Mouse (Mus musculus) CH12.LX (cell line): ENCODE data around the gene Ndufs1. TPM values are rescaled to one million over a fixed set of nuclear protein-coding genes. Genes with fewer than 3 reads are reported as not detected.

Experiments
- DNase-seq: peaks from one replicate; pipeline ENCODE4 v3.0.0-alpha.2; 2013; ENCODE audit errors: extremely low read depth
- H3K27ac ChIP-seq: 2 replicates; pipeline ENCODE4 v1.5.1; 2012; ENCODE audit warnings: low read depth, mild to moderate bottlenecking, control low read depth, moderate library complexity; ENCODE audit not compliant: insufficient read depth
- H3K27me3 ChIP-seq: replicated peaks from 2 replicates; pipeline ENCODE3; 2012; ENCODE audit warnings: inconsistent platforms
- H3K36me3 ChIP-seq, 2 experiments: replicated peaks in 1 of 2; 2 replicates each; pipeline versions ENCODE3 to v1.6.1; 2012; ENCODE audit warnings: inconsistent platforms in 1 of 2, low read length in 1 of 2, mild to moderate bottlenecking in 1 of 2, mixed read lengths in 1 of 2, moderate library complexity in 1 of 2; ENCODE audit not compliant: control insufficient read depth in 1 of 2, insufficient read depth in 1 of 2
- H3K4me1 ChIP-seq, 2 experiments: 2 replicates each; pipeline ENCODE4 v1.6.1; 2012; ENCODE audit warnings: inconsistent platforms in 1 of 2, moderate library complexity in 1 of 2; ENCODE audit not compliant: insufficient read depth in 2 of 2, control insufficient read depth in 1 of 2
- H3K4me2 ChIP-seq: 2 replicates; pipeline ENCODE4 v1.6.1; 2012; ENCODE audit warnings: low read depth, mild to moderate bottlenecking, control low read depth; ENCODE audit not compliant: poor library complexity, insufficient read depth, severe bottlenecking
- H3K4me3 ChIP-seq, 3 experiments: fragments of 150-350 bp in 1 of 3; sonication (generic) in 1 of 3; replicated peaks in 1 of 3; 2 replicates each; pipeline versions ENCODE3 to v1.5.1; 2011 to 2012; ENCODE audit warnings: low read depth in 2 of 3, low read length in 2 of 3, mild to moderate bottlenecking in 2 of 3, moderate library complexity in 2 of 3, control low read depth in 1 of 3, improper control_type of control experiment in 1 of 3, inconsistent platforms in 1 of 3, mixed read lengths in 1 of 3; ENCODE audit not compliant: poor library complexity in 1 of 3
- H3K79me2 ChIP-seq: replicated peaks from 2 replicates; pipeline ENCODE4 v1.6.1; 2012; ENCODE audit warnings: mild to moderate bottlenecking, moderate library complexity; ENCODE audit not compliant: control insufficient read depth, poor library complexity, insufficient read depth, severe bottlenecking; ENCODE audit errors: extremely low read depth
- H3K9ac ChIP-seq: 2 replicates; pipeline ENCODE4 v1.6.1; 2012; ENCODE audit warnings: low read depth, mild to moderate bottlenecking, control low read depth, moderate library complexity; ENCODE audit not compliant: insufficient read depth
- H3K9me3 ChIP-seq: replicated peaks from 2 replicates; pipeline ENCODE3; 2012; ENCODE audit warnings: low read length, inconsistent platforms, mixed read lengths
- BHLHE40 ChIP-seq: IDR thresholded peaks from 2 replicates; pipeline ENCODE4 v1.6.1; 2011; ENCODE audit warnings: mild to moderate bottlenecking, low read depth, low read length, improper control_type of control experiment
- CHD1 ChIP-seq: IDR thresholded peaks from 2 replicates; pipeline ENCODE4 v1.6.1; 2012; ENCODE audit warnings: low read depth, low read length, improper control_type of control experiment, inconsistent platforms
- CTCF ChIP-seq, 2 experiments: IDR thresholded peaks in 1 of 2; conservative IDR thresholded peaks in 1 of 2; 2 replicates each; pipeline ENCODE4 v1.5.1; 2011 to 2012; ENCODE audit warnings: low read depth in 2 of 2, low read length in 2 of 2, improper control_type of control experiment in 1 of 2, inconsistent platforms in 1 of 2, mild to moderate bottlenecking in 1 of 2, moderate library complexity in 1 of 2
- E2F4 ChIP-seq: IDR thresholded peaks from 2 replicates; pipeline ENCODE4 v1.6.1; 2011; ENCODE audit warnings: low read depth, low read length, improper control_type of control experiment; ENCODE audit not compliant: insufficient replicate concordance
- ETS1 ChIP-seq: conservative IDR thresholded peaks from 2 replicates; pipeline ENCODE4 v1.6.1; 2012; ENCODE audit warnings: low read depth, mild to moderate bottlenecking, inconsistent platforms, low read length, improper control_type of control experiment, moderate library complexity
- HCFC1 ChIP-seq: IDR thresholded peaks from 2 replicates; pipeline ENCODE4 v1.6.1; 2012; ENCODE audit warnings: low read depth, mild to moderate bottlenecking, inconsistent platforms, low read length, improper control_type of control experiment
- KAT2A ChIP-seq: IDR thresholded peaks from 2 replicates; pipeline ENCODE4 v1.6.1; 2012; ENCODE audit warnings: low read length, improper control_type of control experiment, inconsistent platforms; ENCODE audit not compliant: insufficient replicate concordance
- MAFK ChIP-seq: IDR thresholded peaks from 2 replicates; pipeline ENCODE4 v1.6.1; 2011; ENCODE audit warnings: low read length, improper control_type of control experiment; ENCODE audit not compliant: insufficient replicate concordance
- MAX ChIP-seq: IDR thresholded peaks from 2 replicates; pipeline ENCODE4 v1.6.1; 2011; ENCODE audit warnings: low read length, improper control_type of control experiment
- MXI1 ChIP-seq: IDR thresholded peaks from 2 replicates; pipeline ENCODE4 v1.6.1; 2011; ENCODE audit warnings: mild to moderate bottlenecking, low read depth, low read length, improper control_type of control experiment
- MYC ChIP-seq: IDR thresholded peaks from 2 replicates; pipeline ENCODE4 v1.6.1; 2011; ENCODE audit warnings: low read depth, mild to moderate bottlenecking, improper control_type of control experiment, low read length
- NELFE ChIP-seq: IDR thresholded peaks from 2 replicates; pipeline ENCODE4 v1.6.1; 2011; ENCODE audit warnings: low read depth, low read length, improper control_type of control experiment
- PAX5 ChIP-seq: IDR thresholded peaks from 2 replicates; pipeline ENCODE4 v1.6.1; 2012; ENCODE audit warnings: low read length, inconsistent platforms, mixed read lengths
- POLR2A ChIP-seq: IDR thresholded peaks from 2 replicates; pipeline ENCODE4 v1.6.1; 2011; ENCODE audit warnings: low read depth, mild to moderate bottlenecking, improper control_type of control experiment, low read length
- POLR2AphosphoS2 ChIP-seq: IDR thresholded peaks from 2 replicates; pipeline ENCODE4 v1.6.1; 2011; ENCODE audit warnings: low read depth, low read length, improper control_type of control experiment
- RCOR1 ChIP-seq: conservative IDR thresholded peaks from 2 replicates; pipeline ENCODE4 v1.6.1; 2012; ENCODE audit warnings: low read depth, mild to moderate bottlenecking, inconsistent platforms, low read length, improper control_type of control experiment
- SIN3A ChIP-seq: IDR thresholded peaks from 2 replicates; pipeline ENCODE4 v1.6.1; 2012; ENCODE audit warnings: low read length, improper control_type of control experiment, inconsistent platforms
- SMC3 ChIP-seq: IDR thresholded peaks from 2 replicates; pipeline ENCODE4 v1.6.1; 2011; ENCODE audit warnings: low read depth, low read length, improper control_type of control experiment
- TBP ChIP-seq: conservative IDR thresholded peaks from 2 replicates; pipeline ENCODE4 v1.6.1; 2011; ENCODE audit warnings: low read depth, low read length, improper control_type of control experiment
- UBTF ChIP-seq: IDR thresholded peaks from 2 replicates; pipeline ENCODE4 v1.6.1; 2012; ENCODE audit warnings: low read depth, mild to moderate bottlenecking, inconsistent platforms, low read length, improper control_type of control experiment, moderate library complexity
- USF1 ChIP-seq: IDR thresholded peaks from 2 replicates; pipeline ENCODE4 v1.6.1; 2014; ENCODE audit warnings: low read depth, mild to moderate bottlenecking, inconsistent platforms, low read length, improper control_type of control experiment
- ZNF384 ChIP-seq: IDR thresholded peaks from 2 replicates; pipeline ENCODE4 v1.6.1; 2012; ENCODE audit warnings: low read depth, low read length, improper control_type of control experiment, inconsistent platforms
- dilution Hi-C: fragments of 300-500 bp; cut with MboI; formaldehyde crosslinking; loops from 2 replicates; pipeline ENCODE4 v1.14.3; 2020; ENCODE audit warnings: low sequenced_read_pairs; ENCODE audit not compliant: extremely low pct_unique_long_range_greater_than_20kb, extremely low pct_ligation_motif_present
- in situ Hi-C: fragments of 300-500 bp; cut with MboI; formaldehyde crosslinking; loops from 3 replicates; pipeline ENCODE4 v1.14.3; 2019; ENCODE audit warnings: low sequenced_read_pairs, low pct_ligation_motif_present, low pct_unique_long_range_greater_than_20kb, mixed read lengths
- polyA plus RNA-seq: library from polyadenylated mRNA; unstranded; fragments of >175 nt; gene quantifications from 2 replicates; pipeline ENCODE4 v1.2.1, GENCODE M21; 2012; ENCODE audit warnings: low read depth; ENCODE audit not compliant: insufficient read length
- total RNA-seq, 2 experiments: library from RNA; depleted of rRNA; stranded (reverse); fragments of 300-350 nt in 1 of 2; fragments of >200 nt in 1 of 2; gene quantifications; 2 replicates each; pipeline ENCODE4 v1.2.3; 2012 to 2014

Ndufs1 gene
- total and polyA plus RNA-seq, 3 experiments: 56.9 to 139 (median 104) TPM

DNA sequence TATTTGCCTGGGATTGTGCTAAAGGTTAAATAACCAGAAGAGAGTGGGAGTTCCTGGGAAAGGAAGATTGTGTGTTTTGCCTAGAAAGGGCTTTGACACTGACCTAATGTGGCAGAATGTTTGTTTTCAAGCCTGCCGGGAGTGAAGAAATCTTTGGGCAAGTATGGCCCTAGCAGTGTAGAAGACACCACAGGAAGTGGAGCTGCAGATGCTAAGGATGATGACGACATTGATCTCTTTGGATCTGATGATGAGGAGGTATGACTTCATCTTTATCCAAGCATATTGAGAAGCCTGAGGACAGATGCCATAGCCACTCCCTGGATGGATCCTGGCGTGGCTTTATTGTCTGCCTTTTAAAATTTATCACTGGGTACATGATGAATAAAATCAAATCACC lies 1.7 kb upstream of the Ndufs1 start:
- Histone ChIP-seq H3K9ac (peak overlapping the region; percentile 97), H3K36me3 (peaks cover 29 to 51% of the 10 kb centered on the region in 2 experiments), H3K4me1 (peaks cover 0 to 38% of the 10 kb centered on the region in 2 experiments; a peak in 2 of 4 replicates), H3K4me3 (peak overlapping the region; percentile 87 to 91 (median 89)), H3K79me2 (peaks cover 47% of the 10 kb centered on the region), H3K27ac (no peak overlapping the region), H3K9me3 (no peaks in the 10 kb centered on the region), H3K4me2 (peak overlapping the region; percentile 96), H3K27me3 (no peaks in the 10 kb centered on the region)
- peak; percentile 48 for DNase-seq
- TF ChIP-seq BHLHE40 (no peak), TBP (no peak), SMC3 (no peak), POLR2A (no peak), CTCF (conservative IDR thresholded peaks at IDR 0.05 in 1 of 2, IDR thresholded peaks at IDR 0.05 in 1 of 2; ENCODE audit: low read depth in 2 of 2, low read length in 2 of 2) (no peak), MYC (no peak), KAT2A (no peak), UBTF (no peak), MAFK (no peak)
- dilution Hi-C loops: no loop called here
- in situ Hi-C loops: no loop called here

DNA sequence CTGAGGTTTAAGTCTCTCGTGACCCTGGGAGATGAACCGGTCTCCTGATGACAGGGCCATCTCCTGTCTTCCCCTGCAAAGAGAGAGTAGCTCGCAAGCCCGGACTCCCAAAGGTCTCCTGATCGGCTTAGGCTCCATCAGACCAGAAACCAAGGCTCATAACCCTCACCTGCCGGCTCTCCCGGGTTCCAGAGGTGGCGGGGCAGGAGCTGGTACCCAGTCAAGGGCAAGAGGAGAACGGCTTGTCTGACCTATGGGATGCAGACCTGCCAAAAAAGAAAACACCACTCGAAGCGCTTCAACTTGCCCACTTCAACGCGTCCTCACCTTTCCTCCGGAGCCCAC lies 402 bp downstream of the Ndufs1 start:
- Histone ChIP-seq H3K4me2 (peak overlapping the region; percentile 93; the same call in 1 of the 2 replicates), H3K36me3 (peaks cover 26 to 49% of the 10 kb centered on the region in 2 experiments), H3K9me3 (no peaks in the 10 kb centered on the region), H3K79me2 (peaks cover 55% of the 10 kb centered on the region), H3K4me3 (peak overlapping the region; percentile 87 to 91 (median 89)), H3K9ac (peak overlapping the region; percentile 85), H3K27me3 (no peaks in the 10 kb centered on the region), H3K27ac (peak overlapping the region; percentile 21; the same call in 1 of the 2 replicates), H3K4me1 (peaks cover 0 to 38% of the 10 kb centered on the region in 2 experiments; a peak in 2 of 4 replicates)
- dilution Hi-C loops (no loop called here), in situ Hi-C loops (no loop called here)
- TF ChIP-seq USF1: no peak
- TF ChIP-seq RCOR1: no peak
- TF ChIP-seq SIN3A: no peak; the same call in 1 of the 2 replicates
- no peak for TF ChIP-seq ETS1
- TF ChIP-seq POLR2AphosphoS2: no peak
- TF ChIP-seq ZNF384: no peak
- DNase-seq: no peak

DNA sequence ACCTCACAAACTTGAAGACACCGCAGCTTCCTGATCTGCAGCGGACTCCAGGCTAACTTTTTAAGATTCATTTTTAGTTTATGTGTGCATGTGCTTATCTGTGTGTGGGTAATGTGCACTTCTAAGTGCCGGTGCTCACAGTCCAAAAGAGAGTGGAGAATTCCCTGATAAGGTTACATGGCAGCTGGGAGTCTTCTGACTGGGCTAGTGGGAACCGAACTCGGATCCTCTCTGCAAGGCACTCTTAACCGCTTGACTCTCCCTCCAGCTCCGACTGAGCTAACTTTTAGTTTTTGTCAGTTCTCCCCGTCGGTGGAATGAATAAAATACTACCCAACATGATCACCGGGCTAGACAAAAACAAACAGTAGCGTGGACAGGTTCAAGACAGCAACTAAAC lies 780 bp downstream of the Ndufs1 start:
- in situ Hi-C loops: no loop called here
- peak overlapping the region; percentile 85 for H3K9ac ChIP-seq

More for the DNA sequence above, 780 bp downstream of the Ndufs1 start:
- Histone ChIP-seq H3K27ac (peak overlapping the region; percentile 21; the same call in 1 of the 2 replicates), H3K9me3 (no peaks in the 10 kb centered on the region), H3K36me3 (peaks cover 28 to 51% of the 10 kb centered on the region in 2 experiments), H3K79me2 (peaks cover 55% of the 10 kb centered on the region), H3K4me1 (peaks cover 0 to 38% of the 10 kb centered on the region in 2 experiments; a peak in 2 of 4 replicates), H3K4me2 (peak overlapping the region; percentile 93)
- dilution Hi-C loops: no loop called here
- no peak for TF ChIP-seq MAFK
- TF ChIP-seq CTCF (conservative IDR thresholded peaks at IDR 0.05 in 1 of 2, IDR thresholded peaks at IDR 0.05 in 1 of 2; ENCODE audit: low read depth in 2 of 2, low read length in 2 of 2): no peak
- no peak for TF ChIP-seq KAT2A
- TF ChIP-seq ZNF384: no peak
- no peak for TF ChIP-seq CHD1
- TF ChIP-seq MXI1: no peak
- TF ChIP-seq NELFE: no peak
- TF ChIP-seq RCOR1: no peak
- no peak for TF ChIP-seq E2F4
- TF ChIP-seq PAX5: no peak
- no peak for TF ChIP-seq MAX
- TF ChIP-seq HCFC1: no peak
- TF ChIP-seq, all 38 proteins: peak for 0
- H3K4me3 ChIP-seq: peak overlapping the region; percentile 87 to 91 (median 89)
- peak; percentile 36 for DNase-seq
- no peaks in the 10 kb centered on the region for H3K27me3 ChIP-seq
